Mouse (Mus musculus) neural tube, embryonic 13.5 days (tissue): ENCODE measurements at regions not wholly inside any gene's neighbourhood (a gene's known extent, or its start where the extent isn't known, plus 50 kb on each side); places are given as distances from the start of the nearest gene placed in this dataset.

Experiments
- ATAC-seq: fragments of 200-750 bp; cut with Nextera tagmentation; 2 replicates; pipeline ENCODE4 v1.8.0; 2017; ENCODE audit warnings: low read depth, mild to moderate bottlenecking, moderate TSS enrichment, moderate library complexity
- H3K27ac ChIP-seq: fragments of 300-500 bp; sonication (generic); replicated peaks from 2 replicates; pipeline ENCODE4 v1.5.1; 2015; ENCODE audit warnings: moderate library complexity, mild to moderate bottlenecking, inconsistent platforms
- H3K27me3 ChIP-seq: fragments of 300-500 bp; sonication (generic); 2 replicates; pipeline ENCODE4 v1.6.1; 2015; ENCODE audit warnings: mild to moderate bottlenecking, inconsistent platforms
- H3K36me3 ChIP-seq: fragments of 300-500 bp; sonication (generic); 2 replicates; pipeline ENCODE4 v1.6.1; 2015; ENCODE audit warnings: mild to moderate bottlenecking, inconsistent platforms
- H3K4me1 ChIP-seq: fragments of 300-500 bp; sonication (generic); replicated peaks from 2 replicates; pipeline ENCODE4 v1.6.1; 2015; ENCODE audit warnings: inconsistent platforms
- H3K4me2 ChIP-seq: fragments of 300-500 bp; sonication (generic); 2 replicates; pipeline ENCODE4 v1.6.1; 2015; ENCODE audit warnings: inconsistent platforms, mild to moderate bottlenecking, moderate library complexity
- H3K4me3 ChIP-seq: fragments of 300-500 bp; sonication (generic); 2 replicates; pipeline ENCODE4 v1.5.1; 2015; ENCODE audit warnings: mild to moderate bottlenecking, inconsistent platforms
- H3K9ac ChIP-seq: fragments of 300-500 bp; sonication (generic); 2 replicates; pipeline ENCODE4 v1.6.1; 2015; ENCODE audit warnings: moderate library complexity, mild to moderate bottlenecking, inconsistent platforms
- H3K9me3 ChIP-seq: fragments of 300-500 bp; sonication (generic); 2 replicates; pipeline ENCODE4 v1.6.1; 2016; ENCODE audit warnings: inconsistent platforms
- WGBS: fragments of 180-500 bp; shearing (Covaris S2); methylation state at CpG from one replicate; pipeline ENCODE4 v1.1.7; 2015; 5-methylcytosine and 5-hydroxymethylcytosine counted together

- no peak overlapping the region for H3K9ac ChIP-seq
- H3K4me2 ChIP-seq: no peak overlapping the region
- H3K36me3 ChIP-seq: no peaks in the 10 kb centered on the region
- 91% methylated on average over 5 of the region's 5 CpGs for WGBS
- no peak overlapping the region for H3K4me3 ChIP-seq
- H3K9me3 ChIP-seq: no peaks in the 10 kb centered on the region
- ATAC-seq: no peak
- H3K4me1 ChIP-seq: no peaks in the 10 kb centered on the region
- H3K27ac ChIP-seq: no peak overlapping the region
- H3K27me3 ChIP-seq: no peaks in the 10 kb centered on the region
Observed at GRCm38 (mm10) chr15:63724543-63725186, 120.3 kb downstream of the Gsdmc2 start.

GRCm38 (mm10) chr15:63722991-63723390, 122.0 kb downstream of the Gsdmc2 start:
- no peak for ATAC-seq
- WGBS: 77% methylated on average over 9 of the region's 9 CpGs
- Histone ChIP-seq H3K36me3 (no peaks in the 10 kb centered on the region), H3K4me3 (no peak overlapping the region), H3K27me3 (no peaks in the 10 kb centered on the region), H3K4me2 (no peak overlapping the region), H3K27ac (no peak overlapping the region), H3K4me1 (no peaks in the 10 kb centered on the region), H3K9me3 (no peaks in the 10 kb centered on the region), H3K9ac (no peak overlapping the region)

- no peak overlapping the region for H3K4me3 ChIP-seq
- no peaks in the 10 kb centered on the region for H3K9me3 ChIP-seq
Observed at GRCm38 (mm10) chr15:63721669-63722357, 123.2 kb downstream of the Gsdmc2 start.

GRCm38 (mm10) chr15:63717812-63718211, 127.2 kb downstream of the Gsdmc2 start:
- no peak for ATAC-seq
- no peak overlapping the region for H3K27ac ChIP-seq
- no peaks in the 10 kb centered on the region for H3K9me3 ChIP-seq
- no peaks in the 10 kb centered on the region for H3K27me3 ChIP-seq
- 88% methylated on average over 8 of the region's 8 CpGs for WGBS
- H3K9ac ChIP-seq: no peak overlapping the region
- no peak overlapping the region for H3K4me2 ChIP-seq
- no peaks in the 10 kb centered on the region for H3K36me3 ChIP-seq
- H3K4me1 ChIP-seq: no peaks in the 10 kb centered on the region
- no peak overlapping the region for H3K4me3 ChIP-seq

More at GRCm38 (mm10) chr15:63721669-63722357, 123.2 kb downstream of the Gsdmc2 start:
- no peaks in the 10 kb centered on the region for H3K27me3 ChIP-seq
- no peak overlapping the region for H3K27ac ChIP-seq
- no peaks in the 10 kb centered on the region for H3K36me3 ChIP-seq
- H3K4me1 ChIP-seq: no peaks in the 10 kb centered on the region
- ATAC-seq: no peak
- no peak overlapping the region for H3K4me2 ChIP-seq
- 59% methylated on average over 3 of the region's 3 CpGs for WGBS
- H3K9ac ChIP-seq: no peak overlapping the region

- no peak overlapping the region for H3K4me2 ChIP-seq
- no peaks in the 10 kb centered on the region for H3K27me3 ChIP-seq
- WGBS: 88% methylated on average over 3 of the region's 3 CpGs
- H3K27ac ChIP-seq: no peak overlapping the region
- no peak overlapping the region for H3K9ac ChIP-seq
- H3K4me3 ChIP-seq: no peak overlapping the region
- no peaks in the 10 kb centered on the region for H3K4me1 ChIP-seq
- no peak for ATAC-seq
- H3K36me3 ChIP-seq: no peaks in the 10 kb centered on the region
- 0 out of 2 replicates have a peak, but pooled peaks cover 3% of the 10 kb centered on the region for H3K9me3 ChIP-seq
Observed at GRCm38 (mm10) chr15:63713697-63714096, 131.3 kb downstream of the Gsdmc2 start.

- H3K4me1 ChIP-seq: no peaks in the 10 kb centered on the region
- no peak overlapping the region for H3K4me3 ChIP-seq
- no peak for ATAC-seq
- no peak overlapping the region for H3K9ac ChIP-seq
- H3K36me3 ChIP-seq: no peaks in the 10 kb centered on the region
- H3K9me3 ChIP-seq: 0 out of 2 replicates have a peak, but pooled peaks cover 3% of the 10 kb centered on the region
- H3K4me2 ChIP-seq: no peak overlapping the region
- H3K27ac ChIP-seq: no peak overlapping the region
- no peaks in the 10 kb centered on the region for H3K27me3 ChIP-seq
- 80% methylated on average over 5 of the region's 5 CpGs for WGBS
Observed at GRCm38 (mm10) chr15:63710381-63710780, 134.6 kb downstream of the Gsdmc2 start.

- 0 out of 2 replicates have a peak, but pooled peaks cover 3% of the 10 kb centered on the region for H3K9me3 ChIP-seq
- 93% methylated on average over 4 of the region's 4 CpGs for WGBS
- no peak overlapping the region for H3K4me2 ChIP-seq
- no peak for ATAC-seq
- no peaks in the 10 kb centered on the region for H3K36me3 ChIP-seq
- no peak overlapping the region for H3K27ac ChIP-seq
- H3K4me3 ChIP-seq: no peak overlapping the region
- no peak overlapping the region for H3K9ac ChIP-seq
- H3K4me1 ChIP-seq: no peaks in the 10 kb centered on the region
- H3K27me3 ChIP-seq: no peaks in the 10 kb centered on the region
Observed at GRCm38 (mm10) chr15:63709270-63709933, 135.6 kb downstream of the Gsdmc2 start.

GRCm38 (mm10) chr15:63704636-63705035, 140.3 kb downstream of the Gsdmc2 start:
- Histone ChIP-seq H3K4me3 (no peak overlapping the region), H3K9ac (no peak overlapping the region), H3K36me3 (no peaks in the 10 kb centered on the region), H3K9me3 (no peaks in the 10 kb centered on the region), H3K4me1 (no peaks in the 10 kb centered on the region), H3K27me3 (no peaks in the 10 kb centered on the region), H3K27ac (no peak overlapping the region), H3K4me2 (no peak overlapping the region)
- WGBS: 88% methylated on average over 8 of the region's 8 CpGs
- ATAC-seq: no peak

GRCm38 (mm10) chr15:63697831-63698230, 147.1 kb downstream of the Gsdmc2 start:
- Histone ChIP-seq H3K4me3 (no peak overlapping the region), H3K36me3 (no peaks in the 10 kb centered on the region), H3K4me2 (no peak overlapping the region), H3K27ac (no peak overlapping the region), H3K9me3 (no peaks in the 10 kb centered on the region), H3K4me1 (no peaks in the 10 kb centered on the region), H3K9ac (no peak overlapping the region), H3K27me3 (no peaks in the 10 kb centered on the region)
- no peak for ATAC-seq
- WGBS: 93% methylated on average over 10 of the region's 10 CpGs

- H3K4me3 ChIP-seq: no peak overlapping the region
- H3K4me1 ChIP-seq: no peaks in the 10 kb centered on the region
- no peak overlapping the region for H3K27ac ChIP-seq
- 84% methylated on average over 3 of the region's 3 CpGs for WGBS
- no peaks in the 10 kb centered on the region for H3K9me3 ChIP-seq
- no peak overlapping the region for H3K4me2 ChIP-seq
- no peak overlapping the region for H3K9ac ChIP-seq
- ATAC-seq: no peak
- no peaks in the 10 kb centered on the region for H3K36me3 ChIP-seq
- H3K27me3 ChIP-seq: no peaks in the 10 kb centered on the region
Observed at GRCm38 (mm10) chr15:63694150-63694549, 150.8 kb downstream of the Gsdmc2 start.

GRCm38 (mm10) chr15:63693561-63693960, 151.4 kb downstream of the Gsdmc2 start:
- Histone ChIP-seq H3K4me1 (no peaks in the 10 kb centered on the region), H3K36me3 (no peaks in the 10 kb centered on the region), H3K9me3 (no peaks in the 10 kb centered on the region), H3K27me3 (no peaks in the 10 kb centered on the region), H3K4me2 (no peak overlapping the region), H3K9ac (no peak overlapping the region), H3K27ac (no peak overlapping the region), H3K4me3 (no peak overlapping the region)
- ATAC-seq: no peak
- WGBS: 88% methylated on average over 2 of the region's 2 CpGs

- Histone ChIP-seq H3K4me1 (no peaks in the 10 kb centered on the region), H3K36me3 (no peaks in the 10 kb centered on the region), H3K4me3 (no peak overlapping the region), H3K9me3 (no peaks in the 10 kb centered on the region), H3K27ac (no peak overlapping the region), H3K9ac (no peak overlapping the region), H3K4me2 (no peak overlapping the region), H3K27me3 (no peaks in the 10 kb centered on the region)
- ATAC-seq: no peak
- 41% methylated on average over 9 of the region's 9 CpGs for WGBS
Observed at GRCm38 (mm10) chr15:63692491-63693295, 152.3 kb downstream of the Gsdmc2 start.
